Mouse (Mus musculus): ENCODE results near the gene Aimp2. TPM values are rescaled to one million over a fixed set of nuclear protein-coding genes. Genes with fewer than 3 reads are reported as not detected.

Gene Aimp2
- polyA plus RNA-seq, 1 experiment from 2014 or later: 76.6 TPM

DNA sequence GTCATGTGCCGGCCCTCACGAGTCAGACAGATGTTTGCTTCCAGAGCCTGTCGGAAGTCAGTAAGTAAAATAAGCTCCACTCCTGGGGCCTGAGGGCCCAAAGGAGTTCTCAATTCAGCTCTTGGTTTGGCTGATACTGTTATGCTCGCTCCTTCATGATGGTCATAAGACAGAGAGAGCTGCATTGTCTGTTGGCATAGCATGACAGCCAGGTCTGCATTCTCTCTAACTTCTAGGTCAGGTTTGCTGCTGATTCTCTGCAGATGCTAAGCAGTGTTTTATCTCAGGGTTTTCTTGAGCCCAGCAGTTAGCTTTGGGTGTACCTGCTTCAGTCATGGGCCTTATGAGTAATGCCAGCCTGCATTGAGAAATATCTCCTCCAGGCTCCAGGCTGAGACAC, 19.6 kb upstream of the Aimp2 start:
- 91% methylated on average over 4 of the region's 4 CpGs for WGBS
- H3K9ac ChIP-seq (ENCODE audit: low read depth, low read length): no peak overlapping the region
- H3K4me1 ChIP-seq (replicated peaks; ENCODE audit: insufficient read depth, low read length): no peaks in the 10 kb centered on the region
- no peak for ATAC-seq (replicated peaks; ENCODE audit: low FRiP score, low read depth)
- no peak overlapping the region for H3K4me3 ChIP-seq (replicated peaks; ENCODE audit: low read depth, low read length)
- H3K9me3 ChIP-seq (replicated peaks; ENCODE audit: low read length): no peaks in the 10 kb centered on the region
- H3K27ac ChIP-seq: no peak overlapping the region
- no peak for DNase-seq (ENCODE audit: low spot score)
- TF ChIP-seq CTCF (IDR thresholded peaks at IDR 0.05; ENCODE audit: low read depth): no peak
- H3K4me2 ChIP-seq (ENCODE audit: low read length): no peak overlapping the region
- no peaks in the 10 kb centered on the region for H3K27me3 ChIP-seq (ENCODE audit: insufficient read depth, low read length)
- peaks cover 49% of the 10 kb centered on the region for H3K36me3 ChIP-seq (ENCODE audit: insufficient read depth, low read length)

DNA sequence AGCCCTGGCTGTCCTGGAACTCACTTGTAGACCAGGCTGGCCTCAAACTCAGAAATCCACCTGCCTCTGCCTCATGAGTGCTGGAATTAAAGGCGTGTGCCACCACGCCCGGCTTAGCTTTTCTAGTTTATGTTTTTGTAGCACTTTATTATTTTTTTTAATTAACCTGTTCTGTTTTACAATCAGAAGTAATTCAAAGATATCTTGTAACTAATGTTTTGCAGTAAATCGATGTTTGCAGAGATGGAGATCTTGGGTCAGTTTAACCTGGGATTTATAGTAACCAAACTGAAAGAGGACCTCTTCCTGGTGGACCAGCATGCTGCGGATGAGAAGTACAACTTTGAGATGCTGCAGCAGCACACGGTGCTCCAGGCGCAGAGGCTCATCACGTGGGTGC, 18.2 kb upstream of the Aimp2 start, which contains the start of gene Gm42421:
TSS of gene Gm42421 (plus strand) at position 301 of the 400 bp plus-strand sequence.
- no peak within 1 kb of the TSS for H3K4me3 ChIP-seq (replicated peaks; ENCODE audit: low read depth, low read length)
- DNase-seq (ENCODE audit: low spot score) (no peak), ATAC-seq (replicated peaks; ENCODE audit: low FRiP score, low read depth) (no peak)
- no peak within 1 kb of the TSS for H3K4me2 ChIP-seq (ENCODE audit: low read length)
- H3K9ac ChIP-seq (ENCODE audit: low read depth, low read length): no peak within 1 kb of the TSS
- no peaks in the 10 kb centered on the region for H3K4me1 ChIP-seq (replicated peaks; ENCODE audit: insufficient read depth, low read length)
- no peaks in the 10 kb centered on the region for H3K9me3 ChIP-seq (replicated peaks; ENCODE audit: low read length)
- no peak within 1 kb of the TSS for H3K27ac ChIP-seq
- no peak for TF ChIP-seq CTCF (IDR thresholded peaks at IDR 0.05; ENCODE audit: low read depth)
- no peaks in the 10 kb centered on the region for H3K27me3 ChIP-seq (ENCODE audit: insufficient read depth, low read length)
- H3K36me3 ChIP-seq (ENCODE audit: insufficient read depth, low read length): peaks cover 58% of the 10 kb centered on the region
- 93% methylated on average over 8 of the region's 8 CpGs for WGBS

- no peak overlapping the region for H3K27ac ChIP-seq
- no peak overlapping the region for H3K9ac ChIP-seq (ENCODE audit: low read depth, low read length)
- H3K27me3 ChIP-seq (ENCODE audit: insufficient read depth, low read length): no peaks in the 10 kb centered on the region
- peaks cover 56% of the 10 kb centered on the region for H3K36me3 ChIP-seq (ENCODE audit: insufficient read depth, low read length)
- H3K4me1 ChIP-seq (replicated peaks; ENCODE audit: insufficient read depth, low read length): no peaks in the 10 kb centered on the region
- no peak for ATAC-seq (replicated peaks; ENCODE audit: low FRiP score, low read depth)
- WGBS: 93% methylated on average over 6 of the region's 6 CpGs
- H3K9me3 ChIP-seq (replicated peaks; ENCODE audit: low read length): no peaks in the 10 kb centered on the region
- no peak for DNase-seq (ENCODE audit: low spot score)
- TF ChIP-seq CTCF (IDR thresholded peaks at IDR 0.05; ENCODE audit: low read depth): no peak
- no peak overlapping the region for H3K4me3 ChIP-seq (replicated peaks; ENCODE audit: low read depth, low read length)
- no peak overlapping the region for H3K4me2 ChIP-seq (ENCODE audit: low read length)
Measured at GRCm38 (mm10) chr5:143924781-143925452, 15.3 kb upstream of the Aimp2 start.

DNA sequence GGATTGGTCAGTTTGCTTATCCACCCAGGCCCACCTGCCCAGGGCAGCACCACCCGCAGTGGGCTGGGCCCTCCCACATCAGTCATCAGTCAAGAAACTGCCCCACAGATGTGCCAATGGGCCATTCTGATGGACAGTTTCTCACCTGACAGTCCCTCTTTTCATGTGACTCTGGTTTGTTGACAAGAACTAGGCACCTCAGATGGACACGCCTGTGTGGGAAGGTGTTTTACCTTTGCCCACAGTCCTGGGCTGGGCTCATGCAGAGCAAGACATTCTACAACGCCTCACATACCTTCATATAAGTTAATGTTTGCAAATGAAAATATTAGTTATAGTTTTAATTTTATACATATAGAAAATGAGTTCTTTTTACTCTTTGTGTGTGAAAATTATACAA, 8.5 kb upstream of the Aimp2 start:
- H3K9me3 ChIP-seq (replicated peaks; ENCODE audit: low read length): no peaks in the 10 kb centered on the region
- TF ChIP-seq CTCF (IDR thresholded peaks at IDR 0.05; ENCODE audit: low read depth): no peak
- H3K4me3 ChIP-seq (replicated peaks; ENCODE audit: low read depth, low read length): no peak overlapping the region
- no peak overlapping the region for H3K9ac ChIP-seq (ENCODE audit: low read depth, low read length)
- DNase-seq (ENCODE audit: low spot score) (no peak), ATAC-seq (replicated peaks; ENCODE audit: low FRiP score, low read depth) (no peak)
- peaks cover 37% of the 10 kb centered on the region; the same call in 1 of the 2 replicates for H3K36me3 ChIP-seq (ENCODE audit: insufficient read depth, low read length)
- no peak overlapping the region for H3K4me2 ChIP-seq (ENCODE audit: low read length)
- no peaks in the 10 kb centered on the region for H3K27me3 ChIP-seq (ENCODE audit: insufficient read depth, low read length)
- H3K4me1 ChIP-seq (replicated peaks; ENCODE audit: insufficient read depth, low read length): no peaks in the 10 kb centered on the region
- H3K27ac ChIP-seq: no peak overlapping the region
- WGBS: 92% methylated on average over 3 of the region's 3 CpGs

DNA sequence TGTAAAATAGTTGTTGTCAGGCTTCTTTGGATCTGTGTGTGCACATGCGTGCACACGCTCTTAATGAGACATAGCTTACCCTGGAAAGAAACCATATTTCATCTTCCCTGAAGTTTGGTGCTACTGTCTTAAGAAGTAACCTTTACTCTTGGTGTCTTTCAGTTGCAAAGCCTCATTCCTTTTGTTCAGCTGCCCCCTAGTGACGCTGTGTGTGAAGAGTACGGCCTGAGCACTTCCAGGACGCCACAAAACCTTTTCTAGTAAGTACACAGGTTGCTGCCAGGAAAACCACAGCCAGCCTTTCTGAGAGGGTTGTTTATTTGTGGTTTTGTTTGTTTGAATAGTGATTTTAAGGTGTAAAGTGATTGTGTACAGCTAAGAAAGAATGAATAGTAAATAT, 7.8 kb upstream of the Aimp2 start:
- no peaks in the 10 kb centered on the region for H3K27me3 ChIP-seq (ENCODE audit: insufficient read depth, low read length)
- DNase-seq (ENCODE audit: low spot score) (peak; percentile 82), ATAC-seq (replicated peaks; ENCODE audit: low FRiP score, low read depth) (no peak)
- no peak overlapping the region for H3K27ac ChIP-seq
- 36% methylated on average over 5 of the region's 5 CpGs for WGBS
- H3K36me3 ChIP-seq (ENCODE audit: insufficient read depth, low read length): peaks cover 34% of the 10 kb centered on the region; the same call in 1 of the 2 replicates
- no peak overlapping the region for H3K4me3 ChIP-seq (replicated peaks; ENCODE audit: low read depth, low read length)
- H3K4me2 ChIP-seq (ENCODE audit: low read length): no peak overlapping the region
- no peaks in the 10 kb centered on the region for H3K4me1 ChIP-seq (replicated peaks; ENCODE audit: insufficient read depth, low read length)
- H3K9ac ChIP-seq (ENCODE audit: low read depth, low read length): no peak overlapping the region
- no peaks in the 10 kb centered on the region for H3K9me3 ChIP-seq (replicated peaks; ENCODE audit: low read length)
- TF ChIP-seq CTCF (IDR thresholded peaks at IDR 0.05; ENCODE audit: low read depth): peak; percentile 77

GRCm38 (mm10) chr5:143916221-143916620, 6.6 kb upstream of the Aimp2 start:
- DNase-seq (ENCODE audit: low spot score): no peak
- Histone ChIP-seq H3K27me3 (ENCODE audit: insufficient read depth, low read length) (no peaks in the 10 kb centered on the region), H3K9me3 (replicated peaks; ENCODE audit: low read length) (no peaks in the 10 kb centered on the region), H3K4me1 (replicated peaks; ENCODE audit: insufficient read depth, low read length) (no peaks in the 10 kb centered on the region), H3K36me3 (ENCODE audit: insufficient read depth, low read length) (0 out of 2 replicates have a peak, but pooled peaks cover 28% of the 10 kb centered on the region), H3K9ac (ENCODE audit: low read depth, low read length) (no peak overlapping the region), H3K4me3 (replicated peaks; ENCODE audit: low read depth, low read length) (no peak overlapping the region), H3K27ac (no peak overlapping the region), H3K4me2 (ENCODE audit: low read length) (no peak overlapping the region)
- 93% methylated on average over 9 of the region's 9 CpGs for WGBS
- TF ChIP-seq CTCF (IDR thresholded peaks at IDR 0.05; ENCODE audit: low read depth): no peak
- ATAC-seq (replicated peaks; ENCODE audit: low FRiP score, low read depth): no peak

Measured in kidney, postnatal 0 days (tissue).